Mouse (Mus musculus) kidney, adult 2 months (tissue): ENCODE data around the gene Sowaha. TPM values are rescaled to one million over a fixed set of nuclear protein-coding genes. Genes with fewer than 3 reads are reported as not detected.
A peak's percentile ranks its signal among the peaks of the same experiment; 100 is the strongest.

Experiments used
- DNase-seq: peaks from one replicate; pipeline ENCODE4 v3.0.0; 2021
- H3K27ac ChIP-seq: fragments of 200-500 bp; 2 replicates; pipeline ENCODE4 v1.5.1; 2012; ENCODE audit warnings: low read depth, low read length, control low read depth, inconsistent platforms; ENCODE audit not compliant: insufficient read depth
- H3K27me3 ChIP-seq: fragments of 200-500 bp; replicated peaks from 2 replicates; pipeline ENCODE4 v1.6.1; 2012; ENCODE audit warnings: mild to moderate bottlenecking, moderate library complexity, low read length, inconsistent platforms; ENCODE audit not compliant: control insufficient read depth, insufficient read depth
- H3K36me3 ChIP-seq: fragments of 200-500 bp; 2 replicates; pipeline ENCODE4 v1.6.1; 2012; ENCODE audit warnings: mild to moderate bottlenecking, moderate library complexity, low read length, inconsistent platforms; ENCODE audit not compliant: control insufficient read depth, insufficient read depth
- H3K4me1 ChIP-seq: fragments of 200-500 bp; 2 replicates; pipeline ENCODE4 v1.6.1; 2011; ENCODE audit warnings: low read length; ENCODE audit not compliant: control insufficient read depth, insufficient read depth
- H3K4me3 ChIP-seq: fragments of 200-500 bp; 2 replicates; pipeline ENCODE4 v1.5.1; 2011; ENCODE audit warnings: mild to moderate bottlenecking, low read depth, low read length, control low read depth; ENCODE audit not compliant: insufficient read depth
- CTCF ChIP-seq: fragments of 200-500 bp; conservative IDR thresholded peaks from 2 replicates; pipeline ENCODE4 v1.5.1; 2011; ENCODE audit warnings: low read depth, mild to moderate bottlenecking, control low read depth, low read length, moderate library complexity, mixed read lengths; ENCODE audit not compliant: insufficient read depth, insufficient read length
- POLR2A ChIP-seq: fragments of 200-500 bp; IDR thresholded peaks from one replicate; pipeline ENCODE4 v1.6.1; 2011; ENCODE audit warnings: low read depth, low read length, control low read depth
- WGBS: fragments of 180-500 bp; shearing (Covaris S2); methylation state at CpG from one replicate; pipeline ENCODE4 v1.1.7; 2018; 5-methylcytosine and 5-hydroxymethylcytosine counted together
- polyA plus RNA-seq: library from polyadenylated mRNA; depleted of rRNA; stranded (reverse); fragments of >200 nt; gene quantifications from 2 replicates; pipeline ENCODE4 v1.2.3, GENCODE M21; 2012; rRNA removed

Sowaha gene
- 0.84 and 1.8 TPM in 2 replicates for polyA plus RNA-seq

GRCm38 (mm10) chr11:53479783-53480301, at the start of gene Sowaha, which contains the start of gene Gm9945:
Sowaha (minus strand) TSS chr11:53480274.
Gm9945 (plus strand) TSS chr11:53480166.
- DNase-seq: peak; percentile 74
- no peaks in the 10 kb centered on the region for H3K4me1 ChIP-seq
- no peaks in the 10 kb centered on the region for H3K36me3 ChIP-seq
- H3K27ac ChIP-seq: peak within 1 kb of the TSS; percentile 56
- WGBS: 2% methylated on average over 40 of the region's 40 CpGs
- TF ChIP-seq POLR2A (no peak), CTCF (0 out of 2 replicates have a peak, but pooled peaks have one; percentile 6)
- peaks cover 3% of the 10 kb centered on the region; the same call in 1 of the 2 replicates for H3K27me3 ChIP-seq
- peak within 1 kb of the TSS; percentile 38 for H3K4me3 ChIP-seq

- 46% methylated on average over 6 of the region's 6 CpGs for WGBS
- TF ChIP-seq POLR2A: no peak
- DNase-seq: peak; percentile 47
- Histone ChIP-seq H3K4me3 (no peak overlapping the region), H3K27ac (no peak overlapping the region), H3K4me1 (peaks cover 14% of the 10 kb centered on the region), H3K36me3 (no peaks in the 10 kb centered on the region), H3K27me3 (no peaks in the 10 kb centered on the region)
These were observed 49.1 kb upstream of the Sowaha start for GRCm38 (mm10) chr11:53529253-53529557.

DNA sequence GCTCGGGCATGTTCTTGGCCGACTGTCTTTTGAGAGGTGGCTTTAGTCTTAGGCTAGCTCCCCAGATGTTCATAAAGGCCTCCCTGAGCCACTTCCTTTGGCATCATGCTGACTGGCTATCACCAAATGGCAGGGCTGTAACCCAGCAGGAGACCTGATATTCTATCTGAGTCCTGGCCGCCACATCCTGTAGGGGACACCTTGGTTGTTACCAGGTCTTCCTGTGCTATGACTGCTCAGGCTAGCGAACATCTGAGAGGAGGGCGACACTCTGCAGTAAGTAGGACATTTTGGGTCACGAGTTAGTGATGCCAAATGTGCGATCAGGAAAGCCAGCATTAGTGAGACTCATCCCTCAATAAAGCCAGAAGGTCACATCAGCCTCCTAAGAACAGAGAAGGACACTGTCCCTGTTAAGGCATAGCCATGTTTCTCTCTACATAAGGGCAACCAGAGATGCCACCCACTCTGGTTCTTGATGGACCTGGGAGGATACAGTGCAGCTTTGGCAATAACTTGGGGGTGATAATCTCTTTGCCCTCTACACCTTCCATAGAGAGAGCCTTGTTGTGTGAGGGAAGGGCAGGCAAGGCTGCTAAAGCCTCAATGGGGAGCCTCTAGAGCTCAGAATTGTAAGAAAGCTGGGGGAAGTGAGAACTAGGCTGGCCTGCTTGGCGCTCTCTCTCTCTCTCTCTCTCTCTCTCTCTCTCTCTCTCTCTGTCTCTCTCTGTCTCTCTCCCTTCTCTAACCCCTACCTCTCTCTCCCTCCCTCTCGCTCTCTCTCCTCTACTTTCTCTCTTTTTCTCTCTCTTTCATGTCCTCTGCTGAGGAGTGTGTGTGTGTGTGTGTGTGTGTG, 48.6 kb upstream of the Sowaha start:
- Histone ChIP-seq H3K27ac (no peak overlapping the region), H3K4me1 (peaks cover 14% of the 10 kb centered on the region), H3K4me3 (no peak overlapping the region), H3K27me3 (no peaks in the 10 kb centered on the region), H3K36me3 (no peaks in the 10 kb centered on the region)
- TF ChIP-seq POLR2A (no peak), CTCF (no peak)
- no peak for DNase-seq
- WGBS: 81% methylated on average over 9 of the region's 9 CpGs

DNA sequence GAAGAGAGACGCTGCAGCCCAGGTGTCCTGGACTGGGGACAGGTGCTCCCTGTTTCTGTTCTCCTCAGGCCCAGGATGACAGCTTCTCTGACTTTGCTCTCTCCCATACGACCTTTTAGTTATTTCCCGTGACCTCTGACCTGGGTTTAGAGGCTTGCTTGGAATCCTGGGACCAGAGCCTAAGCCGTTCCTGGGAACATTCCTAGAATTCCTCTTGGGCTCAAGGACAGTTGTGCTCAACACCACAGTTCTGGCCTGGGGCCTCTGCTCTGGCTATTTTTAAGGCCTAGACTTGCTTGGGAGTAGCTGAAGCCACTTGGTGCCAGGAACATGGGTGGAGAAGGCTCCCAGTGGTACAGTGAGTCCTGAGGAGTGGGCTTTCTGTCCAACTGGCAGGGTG, 45.4 kb upstream of the Sowaha start:
- H3K27me3 ChIP-seq: no peaks in the 10 kb centered on the region
- peaks cover 14% of the 10 kb centered on the region for H3K4me1 ChIP-seq
- no peaks in the 10 kb centered on the region for H3K36me3 ChIP-seq
- H3K27ac ChIP-seq: peak overlapping the region; percentile 53
- DNase-seq: peak; percentile 87
- H3K4me3 ChIP-seq: no peak overlapping the region
- TF ChIP-seq CTCF (no peak), POLR2A (no peak)
- WGBS: 46% methylated on average over 4 of the region's 4 CpGs

DNA sequence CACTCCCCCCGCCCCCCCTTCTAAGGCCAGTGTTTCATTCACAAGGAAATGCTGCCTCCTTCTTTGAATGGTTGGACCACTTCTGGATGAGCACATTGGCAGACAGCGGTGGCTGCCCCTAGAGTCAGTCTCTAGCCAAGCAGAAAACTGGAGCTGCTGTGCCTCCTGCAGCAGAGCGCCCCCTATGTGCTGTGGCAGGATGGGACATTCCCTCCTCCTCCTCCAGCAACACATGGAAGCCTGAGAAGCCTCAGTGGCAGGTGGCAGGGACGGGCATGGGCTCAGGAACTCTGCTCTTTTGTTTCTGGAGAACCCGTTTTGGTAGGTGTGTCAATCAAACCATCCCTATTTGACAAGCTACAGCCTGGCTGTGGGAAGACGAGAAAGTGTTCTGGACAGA, 44.8 kb upstream of the Sowaha start:
- no peak for DNase-seq
- TF ChIP-seq POLR2A (no peak), CTCF (peak; percentile 53)
- Histone ChIP-seq H3K4me1 (peaks cover 14% of the 10 kb centered on the region), H3K27me3 (no peaks in the 10 kb centered on the region), H3K36me3 (no peaks in the 10 kb centered on the region), H3K4me3 (no peak overlapping the region), H3K27ac (peak overlapping the region; percentile 53)
- WGBS: 81% methylated on average over 6 of the region's 6 CpGs

- H3K4me3 ChIP-seq: no peak overlapping the region
- no peaks in the 10 kb centered on the region for H3K27me3 ChIP-seq
- TF ChIP-seq POLR2A (no peak), CTCF (no peak)
- no peak for DNase-seq
- peaks cover 14% of the 10 kb centered on the region for H3K4me1 ChIP-seq
- H3K27ac ChIP-seq: no peak overlapping the region
- H3K36me3 ChIP-seq: no peaks in the 10 kb centered on the region
- 83% methylated on average over 14 of the region's 14 CpGs for WGBS
These were observed 43.7 kb upstream of the Sowaha start for GRCm38 (mm10) chr11:53523545-53524405.

DNA sequence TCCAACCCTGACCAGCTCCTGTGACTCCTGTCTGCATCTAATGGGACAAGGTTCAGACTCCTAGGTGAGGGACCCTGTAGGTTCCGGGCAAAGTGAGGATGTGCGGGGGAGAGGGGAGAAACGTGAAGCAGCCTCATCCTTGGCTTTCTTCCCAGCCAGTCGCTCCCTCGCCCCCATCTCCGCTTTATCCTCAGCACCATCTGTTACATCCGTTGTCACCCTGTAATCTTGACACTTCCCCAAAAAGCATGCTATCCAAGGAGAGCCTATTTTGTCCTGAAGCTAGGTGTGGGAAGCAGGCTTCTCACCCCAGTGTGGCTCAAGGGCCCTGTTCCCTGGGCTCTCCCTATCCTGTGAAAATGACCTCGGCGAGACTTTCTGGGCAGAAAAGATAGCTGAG, 42.9 kb upstream of the Sowaha start:
- 59% methylated on average over 9 of the region's 9 CpGs for WGBS

More for the DNA sequence above, 42.9 kb upstream of the Sowaha start:
- Histone ChIP-seq H3K27me3 (no peaks in the 10 kb centered on the region), H3K4me3 (no peak overlapping the region), H3K4me1 (peaks cover 14% of the 10 kb centered on the region), H3K36me3 (no peaks in the 10 kb centered on the region), H3K27ac (no peak overlapping the region)
- TF ChIP-seq CTCF (no peak), POLR2A (no peak)
- DNase-seq: no peak
